ENCODE assay signal across 26 mouse cellular contexts in the genomic region with DNA sequence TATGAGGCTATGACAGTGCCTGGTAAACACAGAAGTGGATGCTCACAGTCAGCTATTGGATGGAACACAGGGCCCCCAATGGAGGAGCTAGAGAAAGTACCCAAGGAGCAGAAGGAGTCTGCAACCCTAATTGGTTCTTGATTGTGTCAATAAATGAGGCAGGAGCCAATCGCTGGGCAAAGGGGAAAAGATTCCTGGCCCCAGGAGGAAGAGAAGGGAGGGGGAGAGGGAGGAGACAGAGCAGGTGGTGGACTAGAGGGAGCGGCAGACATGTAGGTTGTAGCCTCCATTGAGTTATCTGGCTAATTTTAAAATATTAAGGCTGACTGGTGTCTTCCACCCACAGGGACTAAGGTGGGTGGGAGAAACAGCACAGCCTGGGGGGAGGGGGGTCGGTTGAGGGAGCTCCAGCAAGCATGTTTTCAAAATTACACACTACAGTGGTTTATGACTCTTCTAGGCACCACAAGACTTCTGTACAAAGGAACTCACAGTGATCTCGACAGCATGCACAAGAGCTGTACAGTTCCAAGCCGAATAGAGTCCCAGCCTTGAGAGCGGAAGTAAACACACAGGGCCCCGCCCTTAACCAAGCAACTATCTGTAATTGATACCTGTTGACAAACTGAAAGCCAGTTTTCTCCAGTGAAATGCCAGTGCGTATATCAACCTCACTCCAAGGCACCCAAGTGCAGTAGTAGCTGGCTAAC.
DNase-seq lines count a peak whose midpoint lies in the region; ATAC-seq lines count a peak whose summit lies in the region.
"Had no signal": no experiment of that assay in that cellular context is flagged by ENCODE, and none has a peak within 500 bp of the region (broad histone marks: within the 10 kb centered on the region; RNA-seq: fewer than 3 reads in every experiment).

No protein-coding gene starts in this region.

- DNase-seq in embryonic facial prominence, embryonic 14.5 days (ENCODE audit: low spot score) = peak; percentile 40
- no peak for DNase-seq in embryonic facial prominence, embryonic 10.5 days (ENCODE audit: low spot score)
- DNase-seq in kidney, postnatal 10 days = no peak
- DNase-seq in right cerebral cortex, postnatal 36 days (ENCODE audit: low spot score in 2 of 2) = no peak
- DNase-seq: adrenal gland, postnatal 36 days; cerebellum, adult 11 months; cerebellum, adult 9-11 months; gastrocnemius, postnatal 25 days; heart, adult 2 months; heart, postnatal 14 days; kidney, adult 2 months; kidney, postnatal 36 days; right cerebral cortex, postnatal 14 days; spleen, adult 18-20 months; thymus, adult 18-20 months; thymus, postnatal 36 days had no signal

- no peak overlapping the region for H3K27ac ChIP-seq in embryonic facial prominence, embryonic 14.5 days (replicated peaks; ENCODE audit: low read depth, low read length)
- H3K27ac ChIP-seq in embryonic facial prominence, embryonic 10.5 days (replicated peaks) = no peak overlapping the region
- no peak overlapping the region for H3K27ac ChIP-seq in kidney, embryonic 16.5 days (ENCODE audit: low read length)
- H3K27ac ChIP-seq in midbrain, embryonic 15.5 days = no peak overlapping the region
- H3K27ac ChIP-seq: forebrain, embryonic 12.5 days; heart, adult 2 months; heart, embryonic 13.5 days; hindbrain, postnatal 0 days; left cerebral cortex, adult 2 months; liver, embryonic 14.5 days; macrophage had no signal

- 72% methylated on average over 8 of the region's 8 CpGs for WGBS in embryonic facial prominence, embryonic 14.5 days
- 85% methylated on average over 8 of the region's 8 CpGs for WGBS in embryonic facial prominence, embryonic 10.5 days
- WGBS in kidney, embryonic 16.5 days = 75% methylated on average over 8 of the region's 8 CpGs
- WGBS in midbrain, embryonic 15.5 days = 90% methylated on average over 8 of the region's 8 CpGs

- H3K27me3 ChIP-seq in embryonic facial prominence, embryonic 14.5 days (replicated peaks; ENCODE audit: control insufficient read depth, insufficient read depth, low read length) = no peaks in the 10 kb centered on the region
- H3K27me3 ChIP-seq in embryonic facial prominence, embryonic 10.5 days (replicated peaks; ENCODE audit: low read depth, poor library complexity, severe bottlenecking) = no peaks in the 10 kb centered on the region
- no peaks in the 10 kb centered on the region for H3K27me3 ChIP-seq in kidney, embryonic 16.5 days (ENCODE audit: insufficient read depth, low read length)
- no peaks in the 10 kb centered on the region for H3K27me3 ChIP-seq in midbrain, embryonic 15.5 days (replicated peaks)
- H3K27me3 ChIP-seq: forebrain, embryonic 12.5 days; heart, embryonic 13.5 days had no signal

- no peaks in the 10 kb centered on the region for H3K9me3 ChIP-seq in embryonic facial prominence, embryonic 14.5 days (ENCODE audit: control insufficient read depth, low read length)
- no peaks in the 10 kb centered on the region for H3K9me3 ChIP-seq in embryonic facial prominence, embryonic 10.5 days
- H3K9me3 ChIP-seq in kidney, embryonic 16.5 days (ENCODE audit: low read length) = no peaks in the 10 kb centered on the region
- H3K9me3 ChIP-seq in midbrain, embryonic 15.5 days = no peaks in the 10 kb centered on the region
- H3K9me3 ChIP-seq: forebrain, embryonic 12.5 days; heart, embryonic 13.5 days had no signal

- no peak overlapping the region for H3K4me3 ChIP-seq in embryonic facial prominence, embryonic 14.5 days (ENCODE audit: low read depth, low read length)
- H3K4me3 ChIP-seq in embryonic facial prominence, embryonic 10.5 days = no peak overlapping the region
- H3K4me3 ChIP-seq in kidney, embryonic 16.5 days (ENCODE audit: low read length) = no peak overlapping the region
- no peak overlapping the region for H3K4me3 ChIP-seq in midbrain, embryonic 15.5 days
- H3K4me3 ChIP-seq: forebrain, embryonic 12.5 days; heart, adult 2 months; heart, embryonic 13.5 days; left cerebral cortex, adult 2 months had no signal

- ATAC-seq in embryonic facial prominence, embryonic 14.5 days (ENCODE audit: low read depth) = peak; percentile 74
- peak; percentile 39; the same call in 1 of the 2 replicates for ATAC-seq in kidney, embryonic 16.5 days (ENCODE audit: low FRiP score, low TSS enrichment)
- peak; percentile 68 for ATAC-seq in CD4-positive, CD25-positive, alpha-beta regulatory T cell, adult 4 months
- ATAC-seq in activated CD4-positive, CD25-positive, alpha-beta regulatory T cell, adult 4 months = peak; percentile 53
- no peak for ATAC-seq in midbrain, embryonic 15.5 days (replicated peaks)
- ATAC-seq: hindbrain, postnatal 0 days had no signal

- no peak overlapping the region for H3K9ac ChIP-seq in embryonic facial prominence, embryonic 14.5 days (ENCODE audit: low read depth, low read length)
- H3K9ac ChIP-seq in kidney, embryonic 16.5 days (replicated peaks; ENCODE audit: low read length) = no peak overlapping the region
- no peak overlapping the region for H3K9ac ChIP-seq in midbrain, embryonic 15.5 days
- H3K9ac ChIP-seq: forebrain, embryonic 12.5 days; heart, embryonic 13.5 days; liver, embryonic 14.5 days had no signal

- H3K4me2 ChIP-seq in embryonic facial prominence, embryonic 14.5 days (ENCODE audit: low read depth, low read length) = no peak overlapping the region
- no peak overlapping the region for H3K4me2 ChIP-seq in kidney, embryonic 16.5 days (replicated peaks; ENCODE audit: low read depth, low read length)
- H3K4me2 ChIP-seq in midbrain, embryonic 15.5 days = no peak overlapping the region
- H3K4me2 ChIP-seq: forebrain, embryonic 12.5 days; heart, embryonic 13.5 days had no signal

- H3K36me3 ChIP-seq in embryonic facial prominence, embryonic 14.5 days (ENCODE audit: control insufficient read depth, insufficient read depth, low read length) = no peaks in the 10 kb centered on the region
- no peaks in the 10 kb centered on the region for H3K36me3 ChIP-seq in embryonic facial prominence, embryonic 10.5 days (replicated peaks)
- H3K36me3 ChIP-seq in kidney, embryonic 16.5 days (ENCODE audit: insufficient read depth, low read length) = no peaks in the 10 kb centered on the region
- no peaks in the 10 kb centered on the region for H3K36me3 ChIP-seq in midbrain, embryonic 15.5 days (replicated peaks)
- H3K36me3 ChIP-seq: forebrain, embryonic 12.5 days; heart, embryonic 13.5 days had no signal

- peaks cover 4% of the 10 kb centered on the region for H3K4me1 ChIP-seq in embryonic facial prominence, embryonic 14.5 days (ENCODE audit: control insufficient read depth, insufficient read depth, low read length)
- peaks cover 18% of the 10 kb centered on the region for H3K4me1 ChIP-seq in embryonic facial prominence, embryonic 10.5 days
- peaks cover 10% of the 10 kb centered on the region; the same call in 1 of the 2 replicates for H3K4me1 ChIP-seq in kidney, embryonic 16.5 days (ENCODE audit: insufficient read depth, low read length)
- peaks cover 13% of the 10 kb centered on the region; the same call in 1 of the 2 replicates for H3K4me1 ChIP-seq in midbrain, embryonic 15.5 days
- H3K4me1 ChIP-seq: heart, embryonic 13.5 days had no signal
